Mouse (Mus musculus): ENCODE measurements around the gene Etnk1.

The Etnk1 gene

GRCm38 (mm10) chr6:143219347-143219746, 52.3 kb downstream of the Etnk1 start:
- peak; percentile 57 for DNase-seq (ENCODE audit: low spot score)

GRCm38 (mm10) chr6:143221245-143221644, 54.2 kb downstream of the Etnk1 start:
- DNase-seq (ENCODE audit: low spot score): no peak

GRCm38 (mm10) chr6:143224057-143224456, 57.0 kb downstream of the Etnk1 start:
- no peak for DNase-seq (ENCODE audit: low spot score)

GRCm38 (mm10) chr6:143224885-143225284, 57.9 kb downstream of the Etnk1 start:
- no peak for DNase-seq (ENCODE audit: low spot score)

GRCm38 (mm10) chr6:143228696-143229095, 61.7 kb downstream of the Etnk1 start:
- DNase-seq (ENCODE audit: low spot score): no peak

- DNase-seq (ENCODE audit: low spot score): no peak
Measured at GRCm38 (mm10) chr6:143229906-143230305, 62.9 kb downstream of the Etnk1 start.

GRCm38 (mm10) chr6:143230888-143231287, 63.9 kb downstream of the Etnk1 start:
- no peak for DNase-seq (ENCODE audit: low spot score)

GRCm38 (mm10) chr6:143232718-143233117, 65.7 kb downstream of the Etnk1 start:
- no peak for DNase-seq (ENCODE audit: low spot score)

GRCm38 (mm10) chr6:143234868-143235267, 67.8 kb downstream of the Etnk1 start:
- DNase-seq (ENCODE audit: low spot score): no peak

- DNase-seq (ENCODE audit: low spot score): no peak
Measured at GRCm38 (mm10) chr6:143239362-143240074, 72.5 kb downstream of the Etnk1 start.

GRCm38 (mm10) chr6:143243191-143243590, 76.2 kb downstream of the Etnk1 start:
- no peak for DNase-seq (ENCODE audit: low spot score)

GRCm38 (mm10) chr6:143257921-143258320, 90.9 kb downstream of the Etnk1 start:
- DNase-seq (ENCODE audit: low spot score): no peak

- DNase-seq (ENCODE audit: low spot score): no peak
Measured at GRCm38 (mm10) chr6:143259169-143259629, 92.2 kb downstream of the Etnk1 start.

GRCm38 (mm10) chr6:143259870-143260559, 93.0 kb downstream of the Etnk1 start:
- DNase-seq (ENCODE audit: low spot score): no peak

GRCm38 (mm10) chr6:143260560-143261288, 93.7 kb downstream of the Etnk1 start:
- no peak for DNase-seq (ENCODE audit: low spot score)

GRCm38 (mm10) chr6:143261289-143261665, 94.3 kb downstream of the Etnk1 start:
- no peak for DNase-seq (ENCODE audit: low spot score)

- no peak for DNase-seq (ENCODE audit: low spot score)
Measured at GRCm38 (mm10) chr6:143265482-143265881, 98.5 kb downstream of the Etnk1 start.

- DNase-seq (ENCODE audit: low spot score): no peak
Measured at GRCm38 (mm10) chr6:143279222-143279621, 112.2 kb downstream of the Etnk1 start.
